Mouse (Mus musculus) midbrain, embryonic 11.5 days (tissue): ENCODE results near the gene Tnfrsf8. TPM values are rescaled to one million over a fixed set of nuclear protein-coding genes. Genes with fewer than 3 reads are reported as not detected.

Source experiments
- ATAC-seq: fragments of 200-750 bp; cut with Nextera tagmentation; 2 replicates; pipeline ENCODE4 v1.8.0; 2017; ENCODE audit warnings: moderate TSS enrichment, moderate library complexity; ENCODE audit not compliant: low FRiP score
- DNase-seq: peaks from one replicate; pipeline ENCODE4 v3.0.0; 2015; ENCODE audit warnings: low spot score; ENCODE audit errors: missing footprints
- H3K27ac ChIP-seq: fragments of 300-500 bp; sonication (generic); 2 replicates; pipeline ENCODE4 v1.5.1; 2014; ENCODE audit warnings: low read depth, low read length
- H3K27me3 ChIP-seq: fragments of 300-500 bp; sonication (generic); 2 replicates; pipeline ENCODE4 v1.6.1; 2014; ENCODE audit warnings: mild to moderate bottlenecking, low read length, moderate library complexity, mixed read lengths; ENCODE audit not compliant: control insufficient read depth, insufficient read depth
- H3K36me3 ChIP-seq: fragments of 300-500 bp; sonication (generic); 2 replicates; pipeline ENCODE4 v1.6.1; 2014; ENCODE audit warnings: mild to moderate bottlenecking, low read length, moderate library complexity, mixed read lengths; ENCODE audit not compliant: control insufficient read depth, insufficient read depth
- H3K4me1 ChIP-seq: fragments of 300-500 bp; sonication (generic); 2 replicates; pipeline ENCODE4 v1.6.1; 2014; ENCODE audit warnings: low read length; ENCODE audit not compliant: control insufficient read depth, insufficient read depth
- H3K4me2 ChIP-seq: fragments of 300-500 bp; sonication (generic); 2 replicates; pipeline ENCODE4 v1.6.1; 2014; ENCODE audit warnings: mild to moderate bottlenecking, moderate library complexity
- H3K4me3 ChIP-seq: fragments of 300-500 bp; sonication (generic); 2 replicates; pipeline ENCODE4 v1.5.1; 2014; ENCODE audit warnings: low read depth, low read length
- H3K9ac ChIP-seq: fragments of 300-500 bp; sonication (generic); 2 replicates; pipeline ENCODE4 v1.6.1; 2014; ENCODE audit warnings: low read length
- H3K9me3 ChIP-seq: fragments of 300-500 bp; sonication (generic); 2 replicates; pipeline ENCODE4 v1.6.1; 2016; ENCODE audit warnings: low read length; ENCODE audit not compliant: control insufficient read depth
- whole genome bisulfite sequencing: fragments of 180-500 bp; shearing (Covaris S2); extraction: QIAGEN DNeasy Blood & Tissue Kit; methylation state at CpG from one replicate; pipeline ENCODE4 v1.1.7; 2014; 5-methylcytosine and 5-hydroxymethylcytosine counted together
- polyA plus RNA-seq: library from polyadenylated mRNA; unstranded; fragments of >200 nt; fragmentation: Nextera tagmentation; extraction: Ambion mirVana; gene quantifications from 2 replicates; pipeline ENCODE4 v1.2.1, GENCODE M21; 2014

Tnfrsf8 gene
- polyA plus RNA-seq, 1 experiment from 2014 or later, result 0.04 TPM

GRCm38 (mm10) chr4:145236027-145236426, 78.9 kb downstream of the Tnfrsf8 start:
- ATAC-seq (no peak), DNase-seq (no peak)
- Histone ChIP-seq H3K36me3 (no peaks in the 10 kb centered on the region), H3K4me2 (no peak overlapping the region), H3K27me3 (no peaks in the 10 kb centered on the region), H3K4me1 (no peaks in the 10 kb centered on the region; the same call in 1 of the 2 replicates), H3K4me3 (no peak overlapping the region), H3K9me3 (no peaks in the 10 kb centered on the region), H3K27ac (no peak overlapping the region), H3K9ac (no peak overlapping the region)
- 95% methylated on average over 7 of the region's 7 CpGs for WGBS

GRCm38 (mm10) chr4:145233487-145234228, 81.3 kb downstream of the Tnfrsf8 start:
- H3K9ac ChIP-seq, result no peak overlapping the region
- no peak for DNase-seq
- no peaks in the 10 kb centered on the region for H3K9me3 ChIP-seq
- H3K36me3 ChIP-seq, result no peaks in the 10 kb centered on the region
- H3K4me2 ChIP-seq, result no peak overlapping the region
- WGBS, result 30% methylated on average over 3 of the region's 3 CpGs
- no peak overlapping the region for H3K27ac ChIP-seq
- H3K4me3 ChIP-seq, result no peak overlapping the region
- H3K27me3 ChIP-seq, result no peaks in the 10 kb centered on the region
- H3K4me1 ChIP-seq, result no peaks in the 10 kb centered on the region; the same call in 1 of the 2 replicates
- peak; percentile 42; the same call in 1 of the 2 replicates for ATAC-seq

GRCm38 (mm10) chr4:145231732-145232131, 83.2 kb downstream of the Tnfrsf8 start:
- DNase-seq (no peak), ATAC-seq (no peak)
- H3K36me3 ChIP-seq, result no peaks in the 10 kb centered on the region
- H3K9ac ChIP-seq, result no peak overlapping the region
- 89% methylated on average over 5 of the region's 5 CpGs for WGBS
- no peak overlapping the region for H3K27ac ChIP-seq
- no peak overlapping the region for H3K4me3 ChIP-seq
- H3K9me3 ChIP-seq, result no peaks in the 10 kb centered on the region
- no peaks in the 10 kb centered on the region for H3K27me3 ChIP-seq
- H3K4me2 ChIP-seq, result no peak overlapping the region
- no peaks in the 10 kb centered on the region; the same call in 1 of the 2 replicates for H3K4me1 ChIP-seq

GRCm38 (mm10) chr4:145230647-145231046, 84.3 kb downstream of the Tnfrsf8 start:
- H3K9ac ChIP-seq, result no peak overlapping the region
- no peaks in the 10 kb centered on the region for H3K36me3 ChIP-seq
- WGBS, result 88% methylated on average over 2 of the region's 2 CpGs
- no peaks in the 10 kb centered on the region for H3K27me3 ChIP-seq
- no peak overlapping the region for H3K4me2 ChIP-seq
- DNase-seq (peak; percentile 1), ATAC-seq (no peak)
- H3K4me3 ChIP-seq, result no peak overlapping the region
- no peaks in the 10 kb centered on the region for H3K9me3 ChIP-seq
- H3K27ac ChIP-seq, result no peak overlapping the region
- no peaks in the 10 kb centered on the region; the same call in 1 of the 2 replicates for H3K4me1 ChIP-seq

GRCm38 (mm10) chr4:145229524-145230163, 85.3 kb downstream of the Tnfrsf8 start:
- DNase-seq (peak; percentile 6), ATAC-seq (no peak)
- Histone ChIP-seq H3K4me3 (no peak overlapping the region), H3K27me3 (no peaks in the 10 kb centered on the region), H3K36me3 (no peaks in the 10 kb centered on the region), H3K27ac (no peak overlapping the region), H3K4me2 (no peak overlapping the region), H3K9me3 (no peaks in the 10 kb centered on the region), H3K9ac (no peak overlapping the region), H3K4me1 (no peaks in the 10 kb centered on the region; the same call in 1 of the 2 replicates)
- 88% methylated on average over 5 of the region's 5 CpGs for WGBS

DNA sequence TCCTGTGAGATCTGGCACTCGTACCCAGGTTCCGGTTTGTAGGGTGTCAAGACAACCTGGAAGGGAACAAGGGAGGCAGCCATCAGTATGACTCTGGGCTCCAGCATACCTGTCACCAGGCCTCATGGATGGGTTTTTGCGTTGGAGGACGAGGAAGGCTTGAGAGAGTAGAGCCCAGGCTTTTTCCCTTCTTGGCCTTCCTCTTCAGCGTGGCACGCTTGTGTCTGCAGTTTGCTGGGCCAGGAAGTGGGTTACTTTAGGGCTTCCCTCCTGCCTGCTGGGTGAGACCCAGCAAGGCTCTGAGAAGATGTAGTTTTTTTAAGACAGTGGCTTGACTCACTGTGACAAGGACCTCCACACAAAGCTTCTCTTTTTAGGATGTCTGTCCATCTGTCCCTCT, 85.9 kb downstream of the Tnfrsf8 start:
- Histone ChIP-seq H3K4me1 (no peaks in the 10 kb centered on the region; the same call in 1 of the 2 replicates), H3K9ac (no peak overlapping the region), H3K9me3 (no peaks in the 10 kb centered on the region), H3K4me3 (no peak overlapping the region), H3K4me2 (no peak overlapping the region), H3K27me3 (no peaks in the 10 kb centered on the region), H3K36me3 (no peaks in the 10 kb centered on the region), H3K27ac (no peak overlapping the region)
- no peak for ATAC-seq
- WGBS, result 94% methylated on average over 6 of the region's 6 CpGs
- DNase-seq, result peak; percentile 26

DNA sequence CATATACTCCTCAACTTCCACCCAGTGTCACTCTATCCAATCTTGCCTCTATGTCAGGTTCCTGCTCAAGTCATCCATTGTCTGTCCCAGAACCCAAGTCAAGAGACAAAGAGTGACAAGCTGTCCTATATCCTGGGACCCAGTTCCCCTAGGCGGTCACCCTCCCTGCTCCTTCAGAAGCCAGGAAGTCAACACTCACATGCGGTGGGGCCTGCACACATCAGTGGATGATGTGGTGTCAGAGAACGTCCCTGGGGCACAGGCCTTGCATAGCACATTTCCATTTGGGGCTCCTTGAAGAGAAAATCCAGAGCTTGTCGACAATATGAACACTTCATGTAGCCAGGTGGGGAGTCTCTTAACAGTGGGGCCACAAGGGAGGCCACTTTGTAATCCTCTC, 90.4 kb downstream of the Tnfrsf8 start:
- no peak for ATAC-seq
- DNase-seq, result no peak
- no peaks in the 10 kb centered on the region for H3K27me3 ChIP-seq
- no peak overlapping the region for H3K4me3 ChIP-seq
- H3K9ac ChIP-seq, result no peak overlapping the region
- H3K4me2 ChIP-seq, result no peak overlapping the region
- H3K9me3 ChIP-seq, result no peaks in the 10 kb centered on the region
- H3K36me3 ChIP-seq, result no peaks in the 10 kb centered on the region
- 91% methylated on average over 4 of the region's 4 CpGs for WGBS
- no peak overlapping the region for H3K27ac ChIP-seq
- no peaks in the 10 kb centered on the region for H3K4me1 ChIP-seq

DNA sequence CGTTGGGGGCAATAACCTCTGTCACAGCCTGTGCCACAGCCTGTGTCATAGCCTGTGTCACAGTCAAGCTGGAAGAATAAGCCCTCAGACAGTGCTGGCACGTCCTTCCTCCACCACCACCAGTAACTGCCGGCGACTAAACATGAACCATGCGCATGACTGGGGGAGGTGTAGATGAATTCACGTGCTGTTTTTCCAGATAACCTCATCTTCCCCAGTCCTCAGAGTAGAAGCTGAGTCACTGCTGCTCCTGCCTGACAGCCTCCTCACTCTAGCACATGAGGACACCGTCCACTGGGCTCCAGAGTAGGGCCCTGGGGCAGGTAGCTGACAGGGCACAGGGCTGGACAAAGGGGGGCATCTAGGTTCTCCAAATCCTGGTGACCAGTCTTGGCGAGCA, 92.9 kb downstream of the Tnfrsf8 start:
- ATAC-seq, result no peak
- 85% methylated on average over 8 of the region's 8 CpGs for WGBS

DNA sequence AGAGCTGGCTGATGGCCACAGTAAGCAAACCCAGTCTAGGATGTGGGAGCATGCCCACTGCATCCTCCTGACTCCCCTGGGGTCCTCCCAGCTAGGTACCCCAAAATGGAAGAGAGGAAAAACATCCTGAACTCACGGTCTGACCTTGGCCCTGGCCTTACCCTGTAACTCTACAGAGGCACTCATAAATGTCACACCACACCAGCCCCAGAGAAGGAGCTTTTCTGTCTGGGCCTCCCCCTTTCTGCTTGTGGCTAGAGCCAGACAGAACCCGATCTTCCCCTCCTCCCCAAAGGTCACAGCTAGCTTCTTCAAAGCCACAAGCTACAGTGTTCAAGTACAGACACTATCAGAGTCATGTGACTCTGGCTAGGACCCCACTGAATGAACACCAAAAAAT, 93.6 kb downstream of the Tnfrsf8 start:
- DNase-seq, result peak; percentile 44
- no peak for ATAC-seq
- Histone ChIP-seq H3K4me1 (no peaks in the 10 kb centered on the region), H3K27ac (no peak overlapping the region), H3K36me3 (no peaks in the 10 kb centered on the region), H3K4me2 (no peak overlapping the region), H3K4me3 (no peak overlapping the region), H3K9ac (no peak overlapping the region), H3K27me3 (no peaks in the 10 kb centered on the region), H3K9me3 (no peaks in the 10 kb centered on the region)
- WGBS, result 87% methylated on average over 2 of the region's 2 CpGs

More for the DNA sequence above, 92.9 kb downstream of the Tnfrsf8 start:
- Histone ChIP-seq H3K36me3 (no peaks in the 10 kb centered on the region), H3K27ac (no peak overlapping the region), H3K4me2 (no peak overlapping the region), H3K4me1 (no peaks in the 10 kb centered on the region), H3K27me3 (no peaks in the 10 kb centered on the region), H3K9ac (no peak overlapping the region), H3K9me3 (no peaks in the 10 kb centered on the region), H3K4me3 (no peak overlapping the region)
- DNase-seq, result peak; percentile 21
